Mouse (Mus musculus) bone marrow, adult 2 months (tissue): ENCODE results near the gene Ryr1. TPM values are rescaled to one million over a fixed set of nuclear protein-coding genes. Genes with fewer than 3 reads are reported as not detected.
A peak's percentile ranks its signal among the peaks of the same experiment; 100 is the strongest.
"Not testable (repeated sequence)": the region's sequence is repeated elsewhere in the genome, so short reads cannot be mapped to it uniquely, and the experiment has no call there.

Source experiments
- H3K27ac ChIP-seq: fragments of 200-500 bp; 2 replicates; pipeline ENCODE4 v1.5.1; 2012; ENCODE audit warnings: low read depth, mild to moderate bottlenecking, control low read depth, inconsistent platforms, low read length; ENCODE audit not compliant: control insufficient read depth, poor library complexity, insufficient read depth
- H3K4me1 ChIP-seq: fragments of 200-500 bp; 2 replicates; pipeline ENCODE4 v1.6.1; 2011; ENCODE audit warnings: low read length; ENCODE audit not compliant: control insufficient read depth, insufficient read depth
- H3K4me3 ChIP-seq: fragments of 200-500 bp; replicated peaks from 2 replicates; pipeline ENCODE3; 2011; ENCODE audit warnings: mild to moderate bottlenecking, low read depth, low read length, control low read depth; ENCODE audit not compliant: control insufficient read depth
- CTCF ChIP-seq: fragments of 200-500 bp; IDR thresholded peaks from 2 replicates; pipeline ENCODE4 v1.5.1; 2011; ENCODE audit warnings: low read length, control low read depth; ENCODE audit not compliant: control insufficient read depth, insufficient read depth
- POLR2A ChIP-seq: fragments of 200-500 bp; IDR thresholded peaks from 2 replicates; pipeline ENCODE4 v1.6.1; 2011; ENCODE audit warnings: low read depth, mild to moderate bottlenecking, control low read depth, low read length, borderline replicate concordance; ENCODE audit not compliant: control insufficient read depth
- WGBS: fragments of 180-500 bp; shearing (Covaris S2); methylation state at CpG from one replicate; pipeline ENCODE4 v1.1.7; 2018; 5-methylcytosine and 5-hydroxymethylcytosine counted together
- polyA plus RNA-seq: library from polyadenylated mRNA; stranded (reverse); fragments of >200 nt; gene quantifications from 2 replicates; pipeline ENCODE4 v1.2.4, GENCODE M21; 2011; ENCODE audit warnings: low replicate concordance; ENCODE audit not compliant: missing spikeins, insufficient read depth, insufficient read length

Ryr1 gene
- polyA plus RNA-seq, 1 experiment, result 2.7 TPM

GRCm38 (mm10) chr7:29148771-29149170 is 23.8 kb upstream of the Ryr1 start:
- Histone ChIP-seq H3K27ac (no peak overlapping the region), H3K4me1 (peaks cover 4% of the 10 kb centered on the region; the same call in 1 of the 2 replicates), H3K4me3 (no peak overlapping the region)
- WGBS, result 87% methylated on average over 15 of the region's 15 CpGs
- no peak for TF ChIP-seq CTCF
- TF ChIP-seq POLR2A, result no peak

GRCm38 (mm10) chr7:29146625-29147367 is 21.8 kb upstream of the Ryr1 start:
- H3K4me3 ChIP-seq, result no peak overlapping the region
- H3K4me1 ChIP-seq, result peaks cover 5% of the 10 kb centered on the region; the same call in 1 of the 2 replicates
- 84% methylated on average over 7 of the region's 7 CpGs for WGBS
- TF ChIP-seq POLR2A, result no peak
- no peak for TF ChIP-seq CTCF
- H3K27ac ChIP-seq, result no peak overlapping the region

GRCm38 (mm10) chr7:29144006-29144405 is 19.0 kb upstream of the Ryr1 start:
- no peak for TF ChIP-seq POLR2A
- no peak for TF ChIP-seq CTCF
- peaks cover 5% of the 10 kb centered on the region; the same call in 1 of the 2 replicates for H3K4me1 ChIP-seq
- WGBS, result 51% methylated on average over 4 of the region's 4 CpGs

DNA sequence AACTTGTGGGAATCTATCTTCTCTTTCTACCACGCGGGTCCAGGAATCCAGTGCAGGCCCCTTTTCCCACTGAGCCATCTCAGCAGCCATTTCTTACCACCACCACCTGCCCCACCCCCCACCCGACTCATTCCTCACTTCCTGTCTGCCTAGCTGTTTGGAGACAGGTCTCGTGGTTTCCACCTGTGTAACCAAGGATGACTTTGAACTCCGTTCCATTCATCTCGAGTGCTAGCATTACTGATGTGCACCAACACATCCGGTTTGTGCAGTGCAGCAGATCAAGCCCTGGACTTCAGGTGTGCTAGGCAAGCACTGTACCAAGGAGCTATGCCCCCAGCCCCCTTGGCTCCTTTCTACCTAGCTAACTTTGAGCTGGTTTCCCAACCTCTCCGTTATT is 16.4 kb upstream of the Ryr1 start:
- H3K4me3 ChIP-seq, result no peak overlapping the region
- TF ChIP-seq POLR2A (no peak), CTCF (no peak)
- no peak overlapping the region for H3K27ac ChIP-seq
- peaks cover 9% of the 10 kb centered on the region for H3K4me1 ChIP-seq
- 47% methylated on average over 8 of the region's 8 CpGs for WGBS

More at GRCm38 (mm10) chr7:29144006-29144405, 19.0 kb upstream of the Ryr1 start:
- H3K4me3 ChIP-seq, result no peak overlapping the region
- H3K27ac ChIP-seq, result no peak overlapping the region; the same call in 1 of the 2 replicates

- not testable (repeated sequence) for H3K4me3 ChIP-seq, H3K27ac ChIP-seq, H3K4me1 ChIP-seq
- 73% methylated on average over 3 of the region's 4 CpGs for WGBS
Observed at GRCm38 (mm10) chr7:29139237-29139636, 14.3 kb upstream of the Ryr1 start.

- Histone ChIP-seq H3K4me3 (no peak overlapping the region), H3K4me1 (peaks cover 4% of the 10 kb centered on the region), H3K27ac (no peak overlapping the region)
- TF ChIP-seq CTCF, result no peak
- no peak for TF ChIP-seq POLR2A
- WGBS, result 82% methylated on average over 16 of the region's 16 CpGs
Observed at GRCm38 (mm10) chr7:29137429-29137828, 12.4 kb upstream of the Ryr1 start.

GRCm38 (mm10) chr7:29134693-29135386 is 9.9 kb upstream of the Ryr1 start, which contains the start of gene Rasgrp4:
TSS of gene Rasgrp4 (plus strand) at chr7:29134851.
- 4% methylated on average over 18 of the region's 20 CpGs for WGBS
- H3K27ac ChIP-seq, result peak within 1 kb of the TSS; percentile 68
- peaks cover 4% of the 10 kb centered on the region for H3K4me1 ChIP-seq

GRCm38 (mm10) chr7:29134230-29134629 is 9.3 kb upstream of the Ryr1 start:
- peaks cover 4% of the 10 kb centered on the region for H3K4me1 ChIP-seq

More at GRCm38 (mm10) chr7:29134693-29135386, 9.9 kb upstream of the Ryr1 start, which contains the start of gene Rasgrp4:
- no peak for TF ChIP-seq POLR2A
- no peak for TF ChIP-seq CTCF
- peak within 1 kb of the TSS; percentile 64 for H3K4me3 ChIP-seq

More at GRCm38 (mm10) chr7:29134230-29134629, 9.3 kb upstream of the Ryr1 start:
- no peak for TF ChIP-seq CTCF
- no peak for TF ChIP-seq POLR2A
- Histone ChIP-seq H3K27ac (no peak overlapping the region), H3K4me3 (peak overlapping the region; percentile 37)
- 2% methylated on average over 4 of the region's 4 CpGs for WGBS
